Mouse (Mus musculus) CH12.LX (cell line): ENCODE measurements around the gene Cyp2d11. TPM values are rescaled to one million over a fixed set of nuclear protein-coding genes. Genes with fewer than 3 reads are reported as not detected.

Source experiments
- DNase-seq: peaks from one replicate; pipeline ENCODE4 v3.0.0-alpha.2; 2013; ENCODE audit errors: extremely low read depth
- H3K27ac ChIP-seq: 2 replicates; pipeline ENCODE4 v1.5.1; 2012; ENCODE audit warnings: low read depth, mild to moderate bottlenecking, control low read depth, moderate library complexity; ENCODE audit not compliant: insufficient read depth
- H3K27me3 ChIP-seq: replicated peaks from 2 replicates; pipeline ENCODE3; 2012; ENCODE audit warnings: inconsistent platforms
- H3K36me3 ChIP-seq, 2 experiments: replicated peaks in 1 of 2; 2 replicates each; pipeline versions ENCODE3 to v1.6.1; 2012; ENCODE audit warnings: inconsistent platforms in 1 of 2, low read length in 1 of 2, mild to moderate bottlenecking in 1 of 2, mixed read lengths in 1 of 2, moderate library complexity in 1 of 2; ENCODE audit not compliant: control insufficient read depth in 1 of 2, insufficient read depth in 1 of 2
- H3K4me1 ChIP-seq, 2 experiments: 2 replicates each; pipeline ENCODE4 v1.6.1; 2012; ENCODE audit warnings: inconsistent platforms in 1 of 2, moderate library complexity in 1 of 2; ENCODE audit not compliant: insufficient read depth in 2 of 2, control insufficient read depth in 1 of 2
- H3K4me2 ChIP-seq: 2 replicates; pipeline ENCODE4 v1.6.1; 2012; ENCODE audit warnings: low read depth, mild to moderate bottlenecking, control low read depth; ENCODE audit not compliant: poor library complexity, insufficient read depth, severe bottlenecking
- H3K4me3 ChIP-seq, 3 experiments: fragments of 150-350 bp in 1 of 3; sonication (generic) in 1 of 3; replicated peaks in 1 of 3; 2 replicates each; pipeline versions ENCODE3 to v1.5.1; 2011 to 2012; ENCODE audit warnings: low read depth in 2 of 3, low read length in 2 of 3, mild to moderate bottlenecking in 2 of 3, moderate library complexity in 2 of 3, control low read depth in 1 of 3, improper control_type of control experiment in 1 of 3, inconsistent platforms in 1 of 3, mixed read lengths in 1 of 3; ENCODE audit not compliant: poor library complexity in 1 of 3
- H3K79me2 ChIP-seq: replicated peaks from 2 replicates; pipeline ENCODE4 v1.6.1; 2012; ENCODE audit warnings: mild to moderate bottlenecking, moderate library complexity; ENCODE audit not compliant: control insufficient read depth, poor library complexity, insufficient read depth, severe bottlenecking; ENCODE audit errors: extremely low read depth
- H3K9ac ChIP-seq: 2 replicates; pipeline ENCODE4 v1.6.1; 2012; ENCODE audit warnings: low read depth, mild to moderate bottlenecking, control low read depth, moderate library complexity; ENCODE audit not compliant: insufficient read depth
- H3K9me3 ChIP-seq: replicated peaks from 2 replicates; pipeline ENCODE3; 2012; ENCODE audit warnings: low read length, inconsistent platforms, mixed read lengths
- BHLHE40 ChIP-seq: IDR thresholded peaks from 2 replicates; pipeline ENCODE4 v1.6.1; 2011; ENCODE audit warnings: mild to moderate bottlenecking, low read depth, low read length, improper control_type of control experiment
- CHD1 ChIP-seq: IDR thresholded peaks from 2 replicates; pipeline ENCODE4 v1.6.1; 2012; ENCODE audit warnings: low read depth, low read length, improper control_type of control experiment, inconsistent platforms
- EP300 ChIP-seq: IDR thresholded peaks from 2 replicates; pipeline ENCODE4 v1.6.1; 2011; ENCODE audit warnings: low read length, improper control_type of control experiment
- HCFC1 ChIP-seq: IDR thresholded peaks from 2 replicates; pipeline ENCODE4 v1.6.1; 2012; ENCODE audit warnings: low read depth, mild to moderate bottlenecking, inconsistent platforms, low read length, improper control_type of control experiment
- IRF4 ChIP-seq: IDR thresholded peaks from 2 replicates; pipeline ENCODE4 v1.6.1; 2014; ENCODE audit warnings: low read depth, mild to moderate bottlenecking, inconsistent platforms, low read length, improper control_type of control experiment
- JUN ChIP-seq: IDR thresholded peaks from 2 replicates; pipeline ENCODE4 v1.6.1; 2011; ENCODE audit warnings: low read depth, mild to moderate bottlenecking, low read length, improper control_type of control experiment, moderate library complexity; ENCODE audit not compliant: insufficient read depth
- MAFK ChIP-seq: IDR thresholded peaks from 2 replicates; pipeline ENCODE4 v1.6.1; 2011; ENCODE audit warnings: low read length, improper control_type of control experiment; ENCODE audit not compliant: insufficient replicate concordance
- MXI1 ChIP-seq: IDR thresholded peaks from 2 replicates; pipeline ENCODE4 v1.6.1; 2011; ENCODE audit warnings: mild to moderate bottlenecking, low read depth, low read length, improper control_type of control experiment
- MYC ChIP-seq: IDR thresholded peaks from 2 replicates; pipeline ENCODE4 v1.6.1; 2011; ENCODE audit warnings: low read depth, mild to moderate bottlenecking, improper control_type of control experiment, low read length
- NELFE ChIP-seq: IDR thresholded peaks from 2 replicates; pipeline ENCODE4 v1.6.1; 2011; ENCODE audit warnings: low read depth, low read length, improper control_type of control experiment
- POLR2A ChIP-seq: IDR thresholded peaks from 2 replicates; pipeline ENCODE4 v1.6.1; 2011; ENCODE audit warnings: low read depth, mild to moderate bottlenecking, improper control_type of control experiment, low read length
- POLR2AphosphoS2 ChIP-seq: IDR thresholded peaks from 2 replicates; pipeline ENCODE4 v1.6.1; 2011; ENCODE audit warnings: low read depth, low read length, improper control_type of control experiment
- RAD21 ChIP-seq: IDR thresholded peaks from 2 replicates; pipeline ENCODE4 v1.6.1; 2011; ENCODE audit warnings: low read depth, mild to moderate bottlenecking, low read length, improper control_type of control experiment, moderate library complexity
- SMC3 ChIP-seq: IDR thresholded peaks from 2 replicates; pipeline ENCODE4 v1.6.1; 2011; ENCODE audit warnings: low read depth, low read length, improper control_type of control experiment
- TCF12 ChIP-seq: IDR thresholded peaks from 2 replicates; pipeline ENCODE4 v1.6.1; 2014; ENCODE audit warnings: low read depth, mild to moderate bottlenecking, inconsistent platforms, low read length, improper control_type of control experiment
- USF1 ChIP-seq: IDR thresholded peaks from 2 replicates; pipeline ENCODE4 v1.6.1; 2014; ENCODE audit warnings: low read depth, mild to moderate bottlenecking, inconsistent platforms, low read length, improper control_type of control experiment
- USF2 ChIP-seq: conservative IDR thresholded peaks from 2 replicates; pipeline ENCODE4 v1.6.1; 2011; ENCODE audit warnings: low read depth, low read length, improper control_type of control experiment
- ZKSCAN1 ChIP-seq: IDR thresholded peaks from 2 replicates; pipeline ENCODE4 v1.6.1; 2012; ENCODE audit warnings: low read depth, inconsistent platforms, low read length, improper control_type of control experiment, borderline replicate concordance
- dilution Hi-C: fragments of 300-500 bp; cut with MboI; formaldehyde crosslinking; loops from 2 replicates; pipeline ENCODE4 v1.14.3; 2020; ENCODE audit warnings: low sequenced_read_pairs; ENCODE audit not compliant: extremely low pct_unique_long_range_greater_than_20kb, extremely low pct_ligation_motif_present
- in situ Hi-C: fragments of 300-500 bp; cut with MboI; formaldehyde crosslinking; loops from 3 replicates; pipeline ENCODE4 v1.14.3; 2019; ENCODE audit warnings: low sequenced_read_pairs, low pct_ligation_motif_present, low pct_unique_long_range_greater_than_20kb, mixed read lengths
- polyA plus RNA-seq: library from polyadenylated mRNA; unstranded; fragments of >175 nt; gene quantifications from 2 replicates; pipeline ENCODE4 v1.2.1, GENCODE M21; 2012; ENCODE audit warnings: low read depth; ENCODE audit not compliant: insufficient read length
- total RNA-seq, 2 experiments: library from RNA; depleted of rRNA; stranded (reverse); fragments of 300-350 nt in 1 of 2; fragments of >200 nt in 1 of 2; gene quantifications; 2 replicates each; pipeline ENCODE4 v1.2.3; 2012 to 2014

Cyp2d11 gene
- total and polyA plus RNA-seq, 3 experiments: not detected

GRCm38 (mm10) chr15:82423471-82423870, 29.6 kb upstream of the Cyp2d11 start:
- Histone ChIP-seq H3K4me3 (no peak overlapping the region), H3K27me3 (peaks cover 69% of the 10 kb centered on the region), H3K79me2 (no peaks in the 10 kb centered on the region), H3K27ac (no peak overlapping the region), H3K9me3 (peaks cover 3% of the 10 kb centered on the region)
- dilution Hi-C loops (no loop called here), in situ Hi-C loops (no loop called here)
- no peak for DNase-seq
- no peak for TF ChIP-seq USF2
- TF ChIP-seq USF1: no peak
- no peak for TF ChIP-seq JUN
- no peak for TF ChIP-seq POLR2AphosphoS2
- TF ChIP-seq ZKSCAN1: no peak
- no peak for TF ChIP-seq POLR2A
- no peak for TF ChIP-seq RAD21
- no peak for TF ChIP-seq NELFE
- TF ChIP-seq BHLHE40: no peak
- TF ChIP-seq TCF12: no peak
- TF ChIP-seq IRF4: no peak
- no peak for TF ChIP-seq HCFC1
- no peak for TF ChIP-seq EP300
- TF ChIP-seq, all 38 proteins: peak for 0
- no peaks in the 10 kb centered on the region for H3K36me3 ChIP-seq
- no peak overlapping the region for H3K4me2 ChIP-seq
- H3K9ac ChIP-seq: no peak overlapping the region
- H3K4me1 ChIP-seq: no peaks in the 10 kb centered on the region

GRCm38 (mm10) chr15:82422935-82423334, 29.1 kb upstream of the Cyp2d11 start:
- Histone ChIP-seq H3K9ac (no peak overlapping the region), H3K27me3 (peaks cover 65% of the 10 kb centered on the region), H3K4me3 (no peak overlapping the region), H3K4me1 (no peaks in the 10 kb centered on the region), H3K36me3 (no peaks in the 10 kb centered on the region), H3K9me3 (no peaks in the 10 kb centered on the region), H3K79me2 (no peaks in the 10 kb centered on the region), H3K27ac (no peak overlapping the region), H3K4me2 (no peak overlapping the region)
- DNase-seq: no peak
- dilution Hi-C loops (no loop called here), in situ Hi-C loops (no loop called here)
- TF ChIP-seq SMC3: no peak
- TF ChIP-seq USF1: no peak
- no peak for TF ChIP-seq CHD1
- TF ChIP-seq MXI1: no peak
- TF ChIP-seq RAD21: no peak
- no peak for TF ChIP-seq MYC
- TF ChIP-seq MAFK: no peak
